Mouse (Mus musculus): ENCODE data around the gene Hps5. TPM values are rescaled to one million over a fixed set of nuclear protein-coding genes. Genes with fewer than 3 reads are reported as not detected.
"Not testable (repeated sequence)": the region's sequence is repeated elsewhere in the genome, so short reads cannot be mapped to it uniquely, and the experiment has no call there.

Gene Hps5
- polyA plus RNA-seq, 1 experiment from 2014 or later = 15.9 TPM

DNA sequence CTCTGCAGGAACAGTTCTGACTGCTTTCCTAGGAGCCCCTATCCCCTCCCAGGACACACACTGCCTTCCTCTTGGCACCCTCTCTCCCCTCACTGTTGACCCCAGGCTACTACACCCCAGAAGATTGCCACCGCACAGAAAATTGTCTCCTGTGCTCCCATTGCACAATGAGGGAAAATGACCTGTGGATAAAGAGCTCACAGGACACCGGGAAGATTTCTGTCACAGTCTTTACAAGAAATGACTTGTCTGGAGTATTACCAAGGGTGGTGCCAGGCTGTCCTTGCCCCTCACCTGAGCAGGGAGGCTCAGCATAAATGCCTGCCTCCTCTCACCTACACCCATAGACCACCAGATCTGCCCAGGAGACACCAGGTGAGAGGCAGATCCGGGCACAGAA is 44.4 kb downstream of the Hps5 start, which contains the start of gene Saa2:
Gene Saa2 (plus strand): TSS at position 301 of the 400 bp plus-strand sequence.
- Histone ChIP-seq H3K9me3 (no peaks in the 10 kb centered on the region), H3K27ac (no peak within 1 kb of the TSS), H3K4me1 (replicated peaks) (peaks cover 4% of the 10 kb centered on the region; the same call in 1 of the 2 replicates), H3K36me3 (no peaks in the 10 kb centered on the region), H3K4me2 (replicated peaks) (no peak within 1 kb of the TSS), H3K27me3 (no peaks in the 10 kb centered on the region), H3K9ac (replicated peaks) (no peak within 1 kb of the TSS), H3K4me3 (replicated peaks) (no peak within 1 kb of the TSS)
- no peak for ATAC-seq
- WGBS = 78% methylated on average over 3 of the region's 3 CpGs

DNA sequence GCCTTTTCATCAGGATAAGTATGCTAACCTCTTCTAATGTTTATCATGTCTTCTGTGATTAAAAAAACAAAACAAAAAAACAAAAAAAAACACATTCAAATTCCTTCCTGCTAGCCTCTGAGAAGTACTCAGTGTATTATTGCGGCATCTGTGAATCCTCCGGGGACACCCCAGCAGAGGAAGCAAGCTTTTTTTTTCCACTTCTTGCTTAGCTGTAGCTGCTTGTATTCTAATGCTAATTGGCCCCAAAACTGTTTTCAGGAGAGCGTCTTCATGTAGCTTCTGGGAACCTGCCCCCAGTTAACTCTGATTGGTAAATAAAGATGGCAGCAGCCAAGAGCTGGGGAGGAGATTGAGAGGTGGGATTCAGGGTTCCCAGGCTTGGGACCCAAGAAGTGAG is 47.4 kb downstream of the Hps5 start:
- no peak overlapping the region for H3K4me3 ChIP-seq (replicated peaks)
- H3K4me2 ChIP-seq (replicated peaks) = no peak overlapping the region
- no peaks in the 10 kb centered on the region for H3K36me3 ChIP-seq
- peaks cover 4% of the 10 kb centered on the region; the same call in 1 of the 2 replicates for H3K4me1 ChIP-seq (replicated peaks)
- 29% methylated on average over 3 of the region's 3 CpGs for WGBS
- H3K27ac ChIP-seq = no peak overlapping the region
- H3K27me3 ChIP-seq = no peaks in the 10 kb centered on the region
- H3K9me3 ChIP-seq = no peaks in the 10 kb centered on the region
- no peak for ATAC-seq
- H3K9ac ChIP-seq (replicated peaks) = no peak overlapping the region

DNA sequence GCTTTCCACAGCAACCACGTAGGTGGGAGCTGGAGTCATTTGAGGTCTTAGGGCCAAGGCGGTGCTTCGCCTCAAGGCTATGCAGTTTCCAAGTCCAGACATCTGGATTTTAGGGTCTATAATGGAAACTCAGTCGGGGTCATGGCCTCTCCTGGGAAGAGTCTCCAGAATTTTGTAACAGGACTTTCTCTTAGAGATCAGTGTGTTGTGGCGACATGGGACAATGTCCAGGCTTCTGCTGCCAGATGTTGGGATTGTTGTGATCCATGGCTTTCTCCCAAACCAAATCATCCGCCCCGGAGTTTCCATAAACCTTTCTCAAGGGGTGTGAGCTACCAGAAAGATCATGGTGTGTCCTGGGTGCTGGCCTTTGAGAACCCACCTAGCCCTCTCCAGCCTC is 49.5 kb downstream of the Hps5 start:
- H3K9ac ChIP-seq (replicated peaks) = no peak overlapping the region
- no peak overlapping the region for H3K4me2 ChIP-seq (replicated peaks)
- H3K4me1 ChIP-seq (replicated peaks) = peaks cover 4% of the 10 kb centered on the region; the same call in 1 of the 2 replicates
- no peaks in the 10 kb centered on the region for H3K9me3 ChIP-seq
- H3K27ac ChIP-seq = no peak overlapping the region
- H3K36me3 ChIP-seq = no peaks in the 10 kb centered on the region
- no peak for ATAC-seq
- no peaks in the 10 kb centered on the region for H3K27me3 ChIP-seq
- 93% methylated on average over 7 of the region's 7 CpGs for WGBS
- H3K4me3 ChIP-seq (replicated peaks) = no peak overlapping the region

DNA sequence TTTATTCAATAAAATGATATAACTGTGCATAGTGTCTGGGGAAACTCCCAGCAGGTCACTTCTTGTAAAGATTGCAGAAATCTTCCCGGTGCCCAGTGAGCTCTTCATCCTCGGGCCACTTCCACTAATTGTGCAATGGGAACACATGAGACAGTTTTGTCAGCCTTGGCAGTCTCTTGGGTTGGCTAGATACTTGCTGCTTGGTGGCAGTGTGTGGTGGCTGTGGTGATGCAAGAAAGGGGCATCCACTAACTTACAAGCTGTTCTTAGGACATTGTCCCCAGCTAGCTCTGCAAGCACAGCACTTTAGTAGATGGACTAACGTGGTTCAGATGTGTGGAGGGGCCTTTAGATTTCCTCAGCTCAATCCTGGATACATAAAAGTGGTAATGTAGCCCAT is 50.0 kb downstream of the Hps5 start:
- Histone ChIP-seq H3K9ac (replicated peaks) (no peak overlapping the region), H3K9me3 (no peaks in the 10 kb centered on the region), H3K27ac (no peak overlapping the region), H3K4me3 (replicated peaks) (no peak overlapping the region), H3K27me3 (no peaks in the 10 kb centered on the region), H3K36me3 (no peaks in the 10 kb centered on the region), H3K4me1 (replicated peaks) (peaks cover 4% of the 10 kb centered on the region; the same call in 1 of the 2 replicates), H3K4me2 (replicated peaks) (no peak overlapping the region)
- ATAC-seq = no peak
- WGBS = 90% methylated on average over 3 of the region's 3 CpGs

DNA sequence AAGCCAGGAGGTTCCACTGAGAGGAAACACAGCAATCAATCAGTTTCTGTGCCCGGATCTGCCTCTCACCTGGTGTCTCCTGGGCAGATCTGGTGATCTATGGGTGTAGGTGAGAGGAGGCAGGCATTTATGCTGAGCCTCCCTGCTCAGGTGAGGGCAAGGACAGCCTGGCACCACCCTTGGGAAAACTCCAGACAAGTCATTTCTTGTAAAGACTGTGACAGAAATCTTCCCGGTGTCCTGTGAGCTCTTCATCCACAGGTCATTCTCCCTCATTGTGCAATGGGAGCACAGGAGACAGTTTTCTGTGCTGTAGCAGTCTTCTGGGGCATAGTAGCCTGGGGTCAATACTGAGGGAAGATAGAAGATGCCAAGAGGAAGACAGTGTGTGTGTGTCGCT is 53.0 kb downstream of the Hps5 start, which contains the start of gene Saa1:
Gene Saa1 (minus strand): TSS at position 101 of the 400 bp plus-strand sequence.
- not testable (repeated sequence) for H3K4me3 ChIP-seq (replicated peaks); H3K36me3 ChIP-seq; H3K4me2 ChIP-seq (replicated peaks); H3K9ac ChIP-seq (replicated peaks); H3K27ac ChIP-seq; H3K4me1 ChIP-seq (replicated peaks); ATAC-seq; H3K9me3 ChIP-seq; H3K27me3 ChIP-seq
- WGBS = 85% methylated on average over 3 of the region's 3 CpGs

DNA sequence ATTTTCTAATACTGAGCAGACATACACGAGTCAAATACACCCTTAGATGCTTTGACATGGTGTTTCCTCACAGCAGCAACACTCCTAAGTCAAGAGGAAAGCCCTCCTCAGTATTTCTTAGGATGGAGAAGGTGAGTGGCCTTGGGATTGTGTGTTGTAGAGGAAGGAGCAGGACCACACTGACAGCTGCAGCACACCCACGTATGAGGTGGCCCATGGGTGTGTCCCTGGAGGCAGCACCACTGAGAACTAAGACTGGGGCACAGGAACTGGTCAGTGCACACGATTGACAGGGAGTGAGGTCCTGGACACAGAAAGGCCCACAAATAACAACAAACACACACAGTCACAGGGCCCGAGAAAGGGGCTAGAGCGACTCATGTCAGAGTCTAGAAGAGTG is 55.8 kb downstream of the Hps5 start:
- WGBS = 80% methylated on average over 5 of the region's 5 CpGs
- ATAC-seq; H3K27me3 ChIP-seq; H3K4me2 ChIP-seq (replicated peaks); H3K9me3 ChIP-seq; H3K4me3 ChIP-seq (replicated peaks); H3K27ac ChIP-seq; H3K36me3 ChIP-seq; H3K4me1 ChIP-seq (replicated peaks); H3K9ac ChIP-seq (replicated peaks): not testable (repeated sequence)

DNA sequence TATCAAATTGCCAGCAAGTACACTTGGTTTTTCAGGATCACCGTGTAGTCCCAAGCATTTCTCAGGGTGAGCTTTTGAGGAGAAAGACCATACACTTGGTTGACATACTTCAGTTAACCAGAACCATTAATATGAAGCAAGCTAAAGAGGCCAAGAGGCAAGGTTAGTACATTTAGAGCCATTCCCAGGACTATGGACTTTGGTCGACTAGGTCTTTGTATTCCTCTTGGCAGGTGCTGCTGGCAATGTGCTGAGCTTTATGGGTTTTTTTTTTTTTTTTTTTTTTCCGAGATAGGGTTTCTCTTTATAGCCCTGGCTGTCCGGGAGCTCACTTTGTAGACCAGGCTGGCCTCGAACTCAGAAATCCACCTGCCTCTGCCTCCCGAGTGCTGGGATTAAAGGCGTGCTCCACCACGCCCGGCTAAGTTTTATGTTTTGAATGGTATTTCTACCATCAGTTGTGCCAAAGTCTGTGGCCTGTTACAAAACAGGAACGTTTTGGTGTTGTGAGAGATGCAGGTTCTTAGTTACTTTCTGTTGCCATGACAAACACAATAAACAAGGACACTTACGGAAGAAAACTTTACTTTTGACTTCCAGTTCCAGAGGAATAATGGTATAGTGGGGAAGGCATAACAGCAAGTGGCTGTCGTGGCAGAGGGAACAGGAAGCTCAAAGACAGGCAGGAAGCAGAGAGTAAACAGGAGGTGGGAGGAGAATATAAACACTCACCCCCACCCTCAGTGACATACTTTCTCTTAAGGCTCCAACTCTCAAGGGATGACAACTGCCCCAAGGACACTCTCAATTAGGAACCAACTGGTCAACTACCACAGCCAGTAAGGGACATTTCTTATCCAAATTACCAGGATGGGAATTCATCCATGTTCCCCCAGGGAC is 57.1 kb downstream of the Hps5 start:
- no peaks in the 10 kb centered on the region for H3K4me1 ChIP-seq (replicated peaks)

DNA sequence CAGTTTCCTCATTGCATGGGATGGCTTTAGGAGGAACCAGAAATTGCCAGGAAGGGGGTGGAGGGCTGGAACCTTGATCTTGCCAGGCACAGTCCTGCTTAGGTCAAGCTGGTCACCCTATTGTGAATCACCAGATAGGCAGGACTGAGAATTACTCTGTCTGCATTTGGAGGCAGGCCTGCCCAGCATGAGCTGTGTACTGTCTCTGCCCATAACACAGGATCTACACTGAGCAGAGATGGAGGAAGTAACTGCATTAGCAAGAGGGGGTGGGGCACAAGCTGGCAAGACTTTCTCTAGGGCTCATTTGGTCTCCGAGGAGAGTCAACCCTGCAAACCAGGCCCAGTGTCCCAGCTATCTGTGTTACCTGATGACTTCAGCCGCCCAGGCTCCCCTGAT is 60.9 kb downstream of the Hps5 start:
- Histone ChIP-seq H3K9ac (replicated peaks) (no peak overlapping the region), H3K4me2 (replicated peaks) (no peak overlapping the region), H3K4me1 (replicated peaks) (no peaks in the 10 kb centered on the region), H3K9me3 (no peaks in the 10 kb centered on the region), H3K27me3 (no peaks in the 10 kb centered on the region), H3K36me3 (no peaks in the 10 kb centered on the region), H3K4me3 (replicated peaks) (no peak overlapping the region), H3K27ac (no peak overlapping the region)
- no peak for ATAC-seq
- 88% methylated on average over 2 of the region's 2 CpGs for WGBS

More for the DNA sequence above, 57.1 kb downstream of the Hps5 start:
- ATAC-seq = no peak
- Histone ChIP-seq H3K4me2 (replicated peaks) (no peak overlapping the region), H3K27ac (no peak overlapping the region), H3K9me3 (no peaks in the 10 kb centered on the region), H3K36me3 (no peaks in the 10 kb centered on the region), H3K4me3 (replicated peaks) (no peak overlapping the region), H3K27me3 (no peaks in the 10 kb centered on the region), H3K9ac (replicated peaks) (no peak overlapping the region)
- WGBS = 89% methylated on average over 12 of the region's 12 CpGs

DNA sequence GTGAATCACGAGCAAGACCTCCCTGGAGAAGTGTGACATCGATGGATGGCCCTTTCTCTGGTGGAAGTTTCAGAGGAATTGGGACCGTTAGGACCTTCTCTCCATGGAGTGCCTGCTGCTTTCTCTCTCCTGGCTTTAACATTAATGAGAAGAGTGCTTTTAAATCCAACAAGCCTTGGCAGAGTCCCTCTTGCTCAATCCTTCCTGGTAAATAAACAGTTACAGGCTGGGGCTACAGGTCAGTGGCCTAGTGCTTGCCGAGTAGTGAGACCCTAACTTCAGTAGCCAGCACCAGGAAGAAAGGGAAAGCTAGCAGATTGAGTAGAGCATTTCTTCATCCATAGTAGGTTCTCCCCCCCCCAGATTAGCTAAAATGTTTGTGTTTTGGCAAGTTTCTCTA is 63.4 kb downstream of the Hps5 start, which contains the start of gene Saa4:
Gene Saa4 (minus strand): TSS at position 146 of the 400 bp plus-strand sequence.
- 92% methylated on average over 4 of the region's 4 CpGs for WGBS
- no peak for ATAC-seq
- no peaks in the 10 kb centered on the region for H3K36me3 ChIP-seq

DNA sequence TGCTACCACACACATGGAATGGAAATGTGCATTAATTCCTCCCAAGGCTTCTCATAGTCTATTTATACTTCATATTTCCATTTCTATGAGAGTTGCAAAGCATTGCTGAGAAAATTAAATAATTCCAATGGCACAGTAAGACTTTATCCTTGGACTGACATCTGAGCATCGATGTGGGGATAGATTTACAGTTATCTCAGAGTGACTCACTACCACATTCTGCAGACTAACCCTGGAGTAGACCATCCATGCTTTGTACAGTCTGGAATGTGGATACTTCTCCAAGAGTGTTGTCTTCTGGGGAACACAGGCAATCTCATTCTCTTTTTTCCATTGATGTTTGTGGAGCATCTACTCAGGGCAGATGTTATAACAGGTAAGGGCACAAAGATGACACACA is 68.3 kb downstream of the Hps5 start:
- no peaks in the 10 kb centered on the region for H3K4me1 ChIP-seq (replicated peaks)
- no peaks in the 10 kb centered on the region for H3K9me3 ChIP-seq
- no peaks in the 10 kb centered on the region for H3K27me3 ChIP-seq
- 86% methylated on average over 1 of the region's 1 CpGs for WGBS
- H3K36me3 ChIP-seq = no peaks in the 10 kb centered on the region
- H3K4me2 ChIP-seq (replicated peaks) = no peak overlapping the region
- no peak overlapping the region for H3K9ac ChIP-seq (replicated peaks)
- no peak for ATAC-seq
- no peak overlapping the region for H3K27ac ChIP-seq
- no peak overlapping the region for H3K4me3 ChIP-seq (replicated peaks)

More for the DNA sequence above, 63.4 kb downstream of the Hps5 start, which contains the start of gene Saa4:
- Histone ChIP-seq H3K9me3 (no peaks in the 10 kb centered on the region), H3K9ac (replicated peaks) (no peak within 1 kb of the TSS), H3K27me3 (no peaks in the 10 kb centered on the region), H3K4me1 (replicated peaks) (no peaks in the 10 kb centered on the region), H3K4me3 (replicated peaks) (no peak within 1 kb of the TSS), H3K27ac (no peak within 1 kb of the TSS), H3K4me2 (replicated peaks) (no peak within 1 kb of the TSS)

DNA sequence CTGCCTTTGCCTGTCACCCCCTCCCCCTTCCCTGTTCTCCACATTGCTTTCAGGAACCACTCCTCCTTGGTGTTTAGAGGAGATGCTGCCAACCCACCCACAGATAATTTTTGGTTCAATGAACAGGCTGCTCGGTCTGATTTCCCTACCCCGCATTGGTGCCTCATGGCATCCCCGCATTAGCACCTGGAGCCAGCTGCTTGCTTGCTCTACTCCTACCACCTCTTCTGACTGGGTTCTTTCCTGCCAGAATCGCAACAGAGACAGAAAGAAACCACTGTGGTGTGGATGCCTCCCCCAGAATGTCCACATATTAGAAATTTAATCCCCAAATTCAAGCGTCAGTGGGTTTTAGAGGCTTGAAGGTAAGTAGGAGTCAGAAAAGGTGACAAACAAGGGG is 71.5 kb downstream of the Hps5 start:
- Histone ChIP-seq H3K27ac (no peak overlapping the region), H3K4me2 (replicated peaks) (no peak overlapping the region), H3K9me3 (no peaks in the 10 kb centered on the region), H3K27me3 (0 out of 2 replicates have a peak, but pooled peaks cover 3% of the 10 kb centered on the region), H3K4me1 (replicated peaks) (no peaks in the 10 kb centered on the region), H3K9ac (replicated peaks) (no peak overlapping the region), H3K36me3 (no peaks in the 10 kb centered on the region), H3K4me3 (replicated peaks) (no peak overlapping the region)
- WGBS = 76% methylated on average over 5 of the region's 5 CpGs
- ATAC-seq = no peak

DNA sequence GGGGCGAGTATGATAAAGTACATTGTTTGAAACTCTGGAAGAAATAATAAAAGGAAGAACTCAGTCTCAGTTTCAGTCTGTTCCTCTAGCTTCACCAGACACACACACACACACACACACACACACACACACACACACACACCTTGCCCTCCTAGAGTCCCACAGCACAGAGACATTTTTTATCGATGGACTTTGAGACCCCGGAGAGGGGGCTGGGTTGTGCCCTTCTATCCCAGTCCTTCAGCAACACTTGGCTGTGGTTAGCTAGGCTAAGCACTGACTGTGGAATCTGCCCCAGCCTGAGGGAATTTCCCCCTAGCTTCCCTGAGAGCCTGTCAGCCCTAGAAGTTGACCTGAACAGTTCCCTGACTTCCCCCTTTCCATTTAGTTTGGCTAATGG is 72.0 kb downstream of the Hps5 start:
- H3K4me1 ChIP-seq (replicated peaks) = no peaks in the 10 kb centered on the region
- H3K4me3 ChIP-seq (replicated peaks) = no peak overlapping the region
- H3K27me3 ChIP-seq = 0 out of 2 replicates have a peak, but pooled peaks cover 3% of the 10 kb centered on the region
- H3K27ac ChIP-seq = no peak overlapping the region
- 83% methylated on average over 3 of the region's 3 CpGs for WGBS
- no peaks in the 10 kb centered on the region for H3K36me3 ChIP-seq
- H3K9ac ChIP-seq (replicated peaks) = no peak overlapping the region
- ATAC-seq = no peak
- H3K4me2 ChIP-seq (replicated peaks) = no peak overlapping the region
- no peaks in the 10 kb centered on the region for H3K9me3 ChIP-seq
